Mouse (Mus musculus): ENCODE results near the gene Tmem50a. TPM values are rescaled to one million over a fixed set of nuclear protein-coding genes. Genes with fewer than 3 reads are reported as not detected.

Tmem50a gene
- polyA plus RNA-seq, 1 experiment from 2014 or later: 188 TPM

- Histone ChIP-seq H3K4me3 (ENCODE audit: low read length) (no peak overlapping the region), H3K27ac (ENCODE audit: low read length) (no peak overlapping the region), H3K4me1 (replicated peaks; ENCODE audit: control insufficient read depth, insufficient read depth, low read length) (0 out of 2 replicates have a peak, but pooled peaks cover 6% of the 10 kb centered on the region), H3K27me3 (ENCODE audit: control insufficient read depth, insufficient read depth, low read depth, low read length) (peaks cover 5% of the 10 kb centered on the region; the same call in 1 of the 2 replicates), H3K36me3 (ENCODE audit: control insufficient read depth, insufficient read depth, low read length) (no peaks in the 10 kb centered on the region), H3K9ac (ENCODE audit: low read length) (peak overlapping the region; percentile 30), H3K9me3 (ENCODE audit: control insufficient read depth, low read length) (no peaks in the 10 kb centered on the region), H3K4me2 (ENCODE audit: low read depth, low read length) (0 out of 2 replicates have a peak overlapping the region, but pooled peaks have one; percentile 22)
- 0 out of 2 replicates have a peak, but pooled peaks have one; percentile 32 for ATAC-seq (ENCODE audit: low read depth)
- 51% methylated on average over 7 of the region's 7 CpGs for WGBS
These were observed 44.9 kb downstream of the Tmem50a start for GRCm38 (mm10) chr4:134869815-134870375.

GRCm38 (mm10) chr4:134869068-134869730 lies 45.6 kb downstream of the Tmem50a start:
- Histone ChIP-seq H3K4me1 (replicated peaks; ENCODE audit: control insufficient read depth, insufficient read depth, low read length) (0 out of 2 replicates have a peak, but pooled peaks cover 6% of the 10 kb centered on the region), H3K9ac (ENCODE audit: low read length) (peak overlapping the region; percentile 30), H3K27me3 (ENCODE audit: control insufficient read depth, insufficient read depth, low read depth, low read length) (peaks cover 5% of the 10 kb centered on the region; the same call in 1 of the 2 replicates), H3K9me3 (ENCODE audit: control insufficient read depth, low read length) (no peaks in the 10 kb centered on the region), H3K27ac (ENCODE audit: low read length) (no peak overlapping the region), H3K36me3 (ENCODE audit: control insufficient read depth, insufficient read depth, low read length) (no peaks in the 10 kb centered on the region), H3K4me3 (ENCODE audit: low read length) (no peak overlapping the region), H3K4me2 (ENCODE audit: low read depth, low read length) (0 out of 2 replicates have a peak overlapping the region, but pooled peaks have one; percentile 22)
- WGBS: 9% methylated on average over 16 of the region's 16 CpGs
- peak; percentile 27; the same call in 1 of the 2 replicates for ATAC-seq (ENCODE audit: low read depth)

- H3K4me3 ChIP-seq (ENCODE audit: low read length): no peak overlapping the region
- H3K36me3 ChIP-seq (ENCODE audit: control insufficient read depth, insufficient read depth, low read length): no peaks in the 10 kb centered on the region
- H3K27ac ChIP-seq (ENCODE audit: low read length): no peak overlapping the region
- H3K4me2 ChIP-seq (ENCODE audit: low read depth, low read length): no peak overlapping the region
- no peak overlapping the region for H3K9ac ChIP-seq (ENCODE audit: low read length)
- H3K27me3 ChIP-seq (ENCODE audit: control insufficient read depth, insufficient read depth, low read depth, low read length): peaks cover 5% of the 10 kb centered on the region; the same call in 1 of the 2 replicates
- 0 out of 2 replicates have a peak, but pooled peaks cover 6% of the 10 kb centered on the region for H3K4me1 ChIP-seq (replicated peaks; ENCODE audit: control insufficient read depth, insufficient read depth, low read length)
- no peak for ATAC-seq (ENCODE audit: low read depth)
- no peaks in the 10 kb centered on the region for H3K9me3 ChIP-seq (ENCODE audit: control insufficient read depth, low read length)
- WGBS: 29% methylated on average over 8 of the region's 9 CpGs
These were observed 46.3 kb downstream of the Tmem50a start for GRCm38 (mm10) chr4:134868490-134868889.

DNA sequence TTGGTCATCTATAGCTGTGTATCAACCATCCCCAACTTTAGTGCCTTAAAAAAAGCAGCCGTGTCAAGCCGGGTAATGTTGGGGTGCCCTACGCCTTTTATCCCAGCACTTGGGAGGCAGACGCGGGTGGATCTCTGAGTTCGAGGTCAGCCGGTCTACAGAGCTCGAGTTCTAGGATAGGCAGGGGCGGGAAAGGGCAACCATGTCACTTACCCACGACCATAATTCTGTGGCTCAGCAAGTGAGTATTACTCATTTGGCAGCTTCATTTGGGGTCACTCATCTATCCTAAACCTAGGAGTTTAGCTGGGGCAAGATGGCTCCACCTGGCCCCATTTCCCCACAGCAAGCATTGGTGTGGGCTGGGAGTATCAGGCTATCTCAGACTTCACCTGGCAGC lies 46.8 kb downstream of the Tmem50a start:
- peaks cover 5% of the 10 kb centered on the region; the same call in 1 of the 2 replicates for H3K27me3 ChIP-seq (ENCODE audit: control insufficient read depth, insufficient read depth, low read depth, low read length)
- no peak for ATAC-seq (ENCODE audit: low read depth)
- no peaks in the 10 kb centered on the region for H3K9me3 ChIP-seq (ENCODE audit: control insufficient read depth, low read length)
- H3K4me2 ChIP-seq (ENCODE audit: low read depth, low read length): no peak overlapping the region
- no peak overlapping the region for H3K27ac ChIP-seq (ENCODE audit: low read length)
- no peak overlapping the region for H3K4me3 ChIP-seq (ENCODE audit: low read length)
- WGBS: 84% methylated on average over 10 of the region's 10 CpGs
- no peaks in the 10 kb centered on the region for H3K36me3 ChIP-seq (ENCODE audit: control insufficient read depth, insufficient read depth, low read length)
- H3K9ac ChIP-seq (ENCODE audit: low read length): no peak overlapping the region
- 0 out of 2 replicates have a peak, but pooled peaks cover 6% of the 10 kb centered on the region for H3K4me1 ChIP-seq (replicated peaks; ENCODE audit: control insufficient read depth, insufficient read depth, low read length)

DNA sequence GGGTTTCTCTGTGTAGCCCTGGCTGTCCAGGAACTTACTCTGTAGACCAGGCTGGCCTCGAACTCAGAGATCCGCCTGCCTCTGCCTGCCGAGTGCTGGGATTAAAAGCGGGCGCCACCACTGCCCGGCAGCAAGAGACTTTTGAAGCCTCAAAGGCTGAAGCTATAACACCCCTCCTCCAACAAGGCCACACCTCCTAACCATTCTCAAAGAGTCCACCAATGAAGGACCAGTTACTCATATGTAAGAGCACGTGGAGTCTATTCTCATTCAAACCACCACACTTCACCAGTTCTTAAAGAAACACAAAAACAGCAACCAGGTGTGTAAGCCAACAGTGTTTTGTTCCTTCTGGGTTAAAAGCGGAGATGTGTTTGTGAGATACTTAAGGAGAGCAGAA lies 47.2 kb downstream of the Tmem50a start:
- Histone ChIP-seq H3K4me2 (ENCODE audit: low read depth, low read length) (no peak overlapping the region), H3K4me3 (ENCODE audit: low read length) (no peak overlapping the region), H3K9me3 (ENCODE audit: control insufficient read depth, low read length) (no peaks in the 10 kb centered on the region), H3K27ac (ENCODE audit: low read length) (no peak overlapping the region), H3K9ac (ENCODE audit: low read length) (no peak overlapping the region), H3K27me3 (ENCODE audit: control insufficient read depth, insufficient read depth, low read depth, low read length) (peaks cover 5% of the 10 kb centered on the region; the same call in 1 of the 2 replicates), H3K4me1 (replicated peaks; ENCODE audit: control insufficient read depth, insufficient read depth, low read length) (0 out of 2 replicates have a peak, but pooled peaks cover 6% of the 10 kb centered on the region), H3K36me3 (ENCODE audit: control insufficient read depth, insufficient read depth, low read length) (no peaks in the 10 kb centered on the region)
- WGBS: 81% methylated on average over 8 of the region's 8 CpGs
- no peak for ATAC-seq (ENCODE audit: low read depth)

- H3K4me3 ChIP-seq (ENCODE audit: low read length): no peak overlapping the region
- no peak overlapping the region for H3K4me2 ChIP-seq (ENCODE audit: low read depth, low read length)
- H3K4me1 ChIP-seq (replicated peaks; ENCODE audit: control insufficient read depth, insufficient read depth, low read length): 0 out of 2 replicates have a peak, but pooled peaks cover 6% of the 10 kb centered on the region
- H3K27ac ChIP-seq (ENCODE audit: low read length): no peak overlapping the region
- H3K36me3 ChIP-seq (ENCODE audit: control insufficient read depth, insufficient read depth, low read length): no peaks in the 10 kb centered on the region
- no peak overlapping the region for H3K9ac ChIP-seq (ENCODE audit: low read length)
- ATAC-seq (ENCODE audit: low read depth): no peak
- 91% methylated on average over 8 of the region's 8 CpGs for WGBS
- H3K27me3 ChIP-seq (ENCODE audit: control insufficient read depth, insufficient read depth, low read depth, low read length): peaks cover 5% of the 10 kb centered on the region; the same call in 1 of the 2 replicates
- H3K9me3 ChIP-seq (ENCODE audit: control insufficient read depth, low read length): no peaks in the 10 kb centered on the region
These were observed 47.6 kb downstream of the Tmem50a start for GRCm38 (mm10) chr4:134867213-134867612.

DNA sequence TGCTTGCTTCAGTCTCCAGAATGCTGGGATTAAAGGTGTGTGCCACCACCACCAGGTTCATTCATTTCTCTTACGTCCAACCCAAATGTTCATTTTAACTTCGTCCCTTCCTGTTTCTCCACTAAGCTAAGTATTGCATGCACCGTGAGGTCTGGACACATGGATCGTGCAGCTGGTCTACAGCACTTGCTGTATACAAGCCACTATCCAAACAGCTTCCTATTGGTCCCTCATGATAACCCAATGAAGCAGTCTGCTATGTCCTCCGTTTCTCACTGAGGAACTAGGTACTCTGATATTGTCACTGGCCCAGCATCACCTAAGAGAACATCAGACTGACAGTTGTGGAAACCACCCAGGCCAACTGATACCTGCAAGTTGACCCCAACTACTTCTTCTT lies 49.0 kb downstream of the Tmem50a start:
- Histone ChIP-seq H3K27ac (ENCODE audit: low read length) (no peak overlapping the region), H3K27me3 (ENCODE audit: control insufficient read depth, insufficient read depth, low read depth, low read length) (peaks cover 5% of the 10 kb centered on the region; the same call in 1 of the 2 replicates), H3K4me2 (ENCODE audit: low read depth, low read length) (no peak overlapping the region), H3K36me3 (ENCODE audit: control insufficient read depth, insufficient read depth, low read length) (no peaks in the 10 kb centered on the region), H3K9ac (ENCODE audit: low read length) (no peak overlapping the region), H3K9me3 (ENCODE audit: control insufficient read depth, low read length) (no peaks in the 10 kb centered on the region), H3K4me3 (ENCODE audit: low read length) (no peak overlapping the region), H3K4me1 (replicated peaks; ENCODE audit: control insufficient read depth, insufficient read depth, low read length) (0 out of 2 replicates have a peak, but pooled peaks cover 6% of the 10 kb centered on the region)
- no peak for ATAC-seq (ENCODE audit: low read depth)
- 83% methylated on average over 5 of the region's 5 CpGs for WGBS

DNA sequence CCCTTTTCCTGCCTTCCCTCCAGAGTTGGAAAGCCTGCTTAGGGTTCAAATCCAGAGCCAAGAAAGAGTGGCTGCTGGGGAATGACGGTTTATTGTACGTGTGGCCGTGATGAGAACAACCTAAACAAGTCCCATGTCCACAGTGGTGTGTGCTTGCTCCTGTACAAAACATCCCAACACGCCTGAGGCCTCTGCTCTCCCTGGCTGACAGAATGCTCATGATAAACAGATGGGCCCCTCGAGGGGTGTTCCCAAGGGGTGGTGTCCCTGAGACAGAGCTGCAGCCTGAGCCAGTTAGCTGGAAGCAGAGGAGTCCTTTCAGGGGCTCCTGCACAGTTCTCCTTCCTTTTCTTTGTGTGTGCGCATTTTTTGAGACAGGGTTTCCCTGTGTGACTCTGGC lies 49.5 kb downstream of the Tmem50a start:
- H3K27ac ChIP-seq (ENCODE audit: low read length): no peak overlapping the region
- 61% methylated on average over 6 of the region's 6 CpGs for WGBS

More for the DNA sequence above, 49.5 kb downstream of the Tmem50a start:
- H3K9ac ChIP-seq (ENCODE audit: low read length): no peak overlapping the region
- H3K27me3 ChIP-seq (ENCODE audit: control insufficient read depth, insufficient read depth, low read depth, low read length): peaks cover 5% of the 10 kb centered on the region; the same call in 1 of the 2 replicates
- H3K36me3 ChIP-seq (ENCODE audit: control insufficient read depth, insufficient read depth, low read length): no peaks in the 10 kb centered on the region
- H3K4me3 ChIP-seq (ENCODE audit: low read length): no peak overlapping the region
- H3K9me3 ChIP-seq (ENCODE audit: control insufficient read depth, low read length): no peaks in the 10 kb centered on the region
- 0 out of 2 replicates have a peak, but pooled peaks cover 6% of the 10 kb centered on the region for H3K4me1 ChIP-seq (replicated peaks; ENCODE audit: control insufficient read depth, insufficient read depth, low read length)
- ATAC-seq (ENCODE audit: low read depth): no peak
- H3K4me2 ChIP-seq (ENCODE audit: low read depth, low read length): no peak overlapping the region

Data from lung, embryonic 16.5 days (tissue).